Mouse (Mus musculus) left cerebral cortex, postnatal 36 days (tissue): Measurements from ENCODE around the gene Pym1. TPM values are rescaled to one million over a fixed set of nuclear protein-coding genes. Genes with fewer than 3 reads are reported as not detected.

Source experiments
- DNase-seq, 2 experiments: peaks; one replicate each; pipeline ENCODE4 v3.0.0; 2021 to 2022; ENCODE audit warnings: low spot score in 2 of 2, mixed read lengths in 1 of 2
- intact Hi-C: fragments of 180-260 bp; cut with DNase I; formaldehyde crosslinking; loops from one replicate; pipeline ENCODE4 v1.15.1; 2025
- total RNA-seq, 2 experiments: library from RNA; stranded (reverse); gene quantifications; 2 replicates each; pipeline ENCODE4 v1.2.3; 2021

Pym1 gene
- total RNA-seq, 2 experiments from 2014 or later, result 27.7 to 31.8 TPM

DNA sequence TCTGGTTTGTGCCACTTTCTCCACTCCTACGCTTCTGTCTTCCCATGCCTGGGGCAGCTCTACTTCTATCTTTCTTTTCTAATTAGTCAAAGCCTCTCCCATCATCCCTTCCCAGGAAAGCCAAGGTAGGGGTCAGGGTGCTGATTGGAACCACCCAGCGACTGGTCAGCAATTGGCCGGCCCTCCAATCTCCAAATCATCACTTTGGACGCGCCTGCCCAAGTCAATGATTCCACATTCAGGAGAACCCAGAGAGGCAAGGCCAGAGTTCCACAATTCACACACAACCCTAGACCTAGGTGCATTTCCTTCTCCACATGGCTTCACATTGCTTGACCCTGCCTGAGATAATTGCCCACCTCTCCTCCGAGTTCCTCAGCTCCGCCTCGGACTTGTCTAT lies 3.5 kb upstream of the Pym1 start:
- intact Hi-C loops, result no loop called here
- no peak for DNase-seq

DNA sequence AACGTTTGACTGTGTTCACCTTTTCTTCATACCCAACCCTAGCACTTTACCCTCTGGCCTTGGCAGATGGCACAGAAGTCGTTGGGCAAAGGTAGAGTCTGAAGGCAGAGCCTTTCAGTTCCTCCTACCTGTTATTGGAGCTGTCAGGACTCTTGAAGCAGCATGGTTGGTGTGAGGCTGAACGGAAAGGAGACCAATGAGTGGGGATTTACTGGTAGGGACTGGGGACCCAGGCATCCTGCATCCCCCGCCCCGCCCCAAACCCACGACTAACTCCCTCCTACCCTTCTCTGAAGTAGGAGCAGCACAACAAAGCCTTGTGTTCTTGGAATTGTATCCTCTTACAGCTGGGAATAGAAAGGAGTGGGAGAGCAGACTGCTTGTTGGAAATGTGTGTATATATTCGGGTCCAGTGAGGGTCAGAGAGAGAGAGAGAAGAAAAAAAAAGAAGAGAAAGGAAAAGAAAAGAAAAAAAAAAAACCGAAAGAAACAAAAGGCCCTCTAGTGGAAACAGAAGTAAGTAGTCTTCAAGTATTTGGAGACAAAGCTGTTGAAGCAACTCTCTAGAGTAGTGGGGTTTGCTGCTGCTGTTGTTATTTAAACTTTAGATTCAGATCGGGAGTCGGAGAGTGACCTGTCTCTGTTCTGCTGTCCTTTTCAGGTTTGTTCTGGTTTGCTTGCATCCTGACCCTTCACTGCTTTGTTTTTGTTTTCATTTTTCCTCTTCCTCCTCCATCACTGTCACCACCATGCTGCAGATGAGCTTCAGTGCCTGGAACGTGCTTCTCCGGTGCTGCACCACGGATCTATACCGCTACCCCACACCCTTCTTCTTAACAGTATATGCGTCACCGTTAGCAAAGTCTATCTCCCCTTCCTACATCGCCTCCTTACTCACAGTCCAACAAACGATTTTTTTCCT lies 2.7 kb upstream of the Pym1 start, which contains the start of gene Dgka:
Dgka (minus strand) TSS at position 176 of the 922 bp plus-strand sequence.
- intact Hi-C loops, result loop anchor here (5.0 kb wide), 1 partner anchor 48 kb away; the partner anchor contains the start of gene Rab5b
- no peak for DNase-seq

GRCm38 (mm10) chr10:128745946-128746613 lies 1.6 kb upstream of the Pym1 start:
- intact Hi-C loops, result loop anchor here (5.0 kb wide), 1 partner anchor 49 kb away; the partner anchor contains the start of gene Rab5b
- no peak for DNase-seq

- no peak for DNase-seq
- intact Hi-C loops, result loop anchor here (5.0 kb wide), 1 partner anchor 50 kb away; the partner anchor contains the start of gene Rab5b
Observed at GRCm38 (mm10) chr10:128746972-128747645, 580 bp upstream of the Pym1 start.

DNA sequence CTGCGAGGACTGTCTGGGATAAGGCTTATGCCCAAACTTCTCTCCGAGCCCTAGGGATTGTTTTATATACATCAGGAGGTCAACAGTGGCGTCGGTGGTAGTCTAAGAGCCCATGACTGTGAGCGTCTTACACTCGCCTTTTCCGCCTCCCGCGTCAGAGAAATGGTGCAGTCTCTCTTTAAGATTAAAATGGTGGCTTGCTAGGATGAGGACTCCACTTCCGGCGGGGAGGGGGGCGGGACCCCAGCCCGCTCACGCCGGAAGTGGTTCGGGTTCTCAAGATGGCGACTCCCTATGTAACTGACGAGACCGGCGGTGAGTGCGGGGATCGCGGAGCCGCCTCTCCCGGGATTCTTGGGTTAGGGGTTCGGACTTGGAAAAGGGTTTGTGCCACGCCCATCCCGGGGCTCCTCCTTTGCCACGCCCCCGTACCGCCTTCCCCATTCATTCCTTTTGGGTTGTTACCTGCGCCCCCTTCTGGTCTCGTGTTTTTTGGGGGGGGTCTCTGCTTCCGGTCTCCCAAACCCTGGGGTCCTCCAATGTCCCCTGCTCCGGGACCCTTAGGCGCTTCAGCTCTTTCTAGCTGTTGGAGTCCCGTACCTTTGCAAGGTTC lies 669 bp downstream of the Pym1 start:
- intact Hi-C loops, result loop anchor here (1.0 to 5.0 kb wide), 2 partner anchors 51 to 57 kb away; partner anchors contain the start of gene Rab5b
- DNase-seq, result peak; percentile 82 to 83

- intact Hi-C loops, result no loop called here
- no peak for DNase-seq
Observed at GRCm38 (mm10) chr10:128772895-128773294, 25.2 kb downstream of the Pym1 start.

- intact Hi-C loops, result no loop called here
- no peak for DNase-seq
Observed at GRCm38 (mm10) chr10:128773685-128774084, 26.0 kb downstream of the Pym1 start.

DNA sequence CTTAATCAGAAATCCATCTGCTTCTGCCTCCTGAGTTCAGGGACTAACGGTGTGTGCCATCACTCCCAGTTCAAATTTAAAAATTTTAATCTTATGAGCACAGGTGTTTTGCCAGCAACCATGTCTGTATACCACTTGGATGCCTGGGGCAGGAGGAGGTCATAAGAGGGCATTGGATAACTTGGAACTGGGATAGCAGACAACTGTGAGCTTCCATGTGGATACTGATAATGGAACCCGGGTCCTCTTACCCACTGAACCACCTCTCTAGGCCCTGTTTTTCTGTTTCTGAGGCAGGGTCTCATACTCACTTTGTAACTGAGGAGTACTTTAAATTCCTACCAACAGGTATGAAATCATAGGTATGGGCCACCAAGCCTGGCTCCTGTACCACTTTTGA lies 30.8 kb downstream of the Pym1 start:
- intact Hi-C loops, result no loop called here
- DNase-seq, result no peak

DNA sequence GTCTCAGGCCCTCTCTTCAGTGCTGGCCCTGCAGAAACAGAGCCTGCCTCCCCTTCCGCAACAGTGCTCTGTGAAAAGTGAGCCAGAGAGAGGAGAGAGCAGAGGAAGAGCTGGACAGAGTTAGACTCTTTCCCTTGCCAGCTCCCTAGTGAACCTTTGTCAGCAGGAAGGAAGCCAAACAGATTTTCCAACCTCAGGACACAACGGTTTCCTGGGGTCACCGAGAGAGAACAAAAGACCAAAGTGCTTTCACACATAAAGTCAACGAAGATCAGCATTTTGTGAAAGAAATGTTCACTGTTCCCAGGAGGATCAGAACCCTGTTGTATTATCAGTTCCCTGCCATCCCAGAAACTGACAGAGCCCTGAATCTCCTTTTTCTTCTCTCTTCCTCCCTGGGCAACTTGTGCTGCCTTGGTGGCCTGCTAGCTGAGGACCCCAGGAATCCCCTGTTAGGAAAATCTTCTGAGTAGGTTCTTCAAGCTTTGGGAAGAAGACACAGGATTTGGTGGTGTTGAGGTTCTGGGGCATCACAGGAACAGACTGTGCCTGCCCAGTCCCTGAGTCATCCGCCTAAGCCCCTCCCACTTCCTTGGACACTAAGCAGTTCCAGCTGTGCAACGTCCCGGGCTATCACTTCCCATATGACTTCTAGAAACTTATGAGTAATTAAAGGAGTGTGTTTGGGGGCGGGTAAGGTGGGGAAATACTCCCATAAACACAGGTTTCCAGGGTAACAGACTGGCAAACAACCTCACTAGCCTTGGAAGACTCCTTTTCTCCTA lies 31.5 kb downstream of the Pym1 start:
- DNase-seq, result no peak
- intact Hi-C loops, result no loop called here

GRCm38 (mm10) chr10:128780200-128780599 lies 32.5 kb downstream of the Pym1 start:
- no peak for DNase-seq
- intact Hi-C loops, result no loop called here

- no peak for DNase-seq
- intact Hi-C loops, result no loop called here
Observed at GRCm38 (mm10) chr10:128790398-128791124, 42.9 kb downstream of the Pym1 start, which contains the start of gene Mmp19. TSS of gene Mmp19 (plus strand) at chr10:128790910.

DNA sequence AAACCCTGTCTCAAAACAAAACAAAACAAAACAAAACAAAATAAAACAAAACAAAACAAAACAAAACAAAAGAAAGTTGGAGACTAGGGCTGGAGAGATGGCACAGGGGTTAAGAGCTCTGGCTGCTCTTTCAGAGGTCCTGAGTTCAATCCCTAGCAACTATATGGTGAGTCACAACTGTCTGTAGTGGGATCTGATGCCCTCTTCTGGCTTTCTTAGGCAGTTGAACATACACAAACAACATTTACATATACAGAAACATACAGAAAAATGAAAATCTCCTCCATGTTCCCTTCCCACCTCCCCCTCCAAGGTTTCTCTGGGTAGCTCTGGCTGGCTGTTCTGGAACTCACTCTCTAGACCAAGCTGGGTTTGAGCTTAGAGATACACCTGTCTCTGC lies 44.4 kb downstream of the Pym1 start:
- intact Hi-C loops, result no loop called here
- DNase-seq, result no peak

- DNase-seq, result no peak
Observed at GRCm38 (mm10) chr10:128793258-128793657, 45.6 kb downstream of the Pym1 start.

DNA sequence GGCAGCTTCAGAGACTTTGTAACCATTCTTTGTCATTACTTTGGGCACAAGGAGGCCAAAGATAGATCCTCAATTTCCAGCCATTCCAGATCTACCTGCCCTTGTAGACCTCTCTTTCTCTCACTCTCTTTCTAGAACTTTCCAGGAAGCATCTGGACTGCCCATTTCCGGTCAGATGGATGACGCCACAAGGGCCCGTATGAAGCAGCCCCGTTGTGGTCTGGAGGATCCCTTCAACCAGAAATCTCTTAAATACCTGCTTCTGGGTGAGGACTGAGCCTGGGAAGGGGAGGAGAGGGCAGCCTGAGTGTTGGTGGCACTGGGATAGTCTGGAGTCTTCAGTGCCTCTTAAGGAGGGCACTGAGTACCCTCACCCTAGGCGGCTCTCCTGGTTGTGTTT lies 46.7 kb downstream of the Pym1 start:
- DNase-seq, result no peak
- intact Hi-C loops, result no loop called here

More at GRCm38 (mm10) chr10:128793258-128793657, 45.6 kb downstream of the Pym1 start:
- intact Hi-C loops, result no loop called here

GRCm38 (mm10) chr10:128795581-128795980 lies 47.9 kb downstream of the Pym1 start:
- no peak for DNase-seq
- intact Hi-C loops, result no loop called here

- no peak for DNase-seq
- intact Hi-C loops, result no loop called here
Observed at GRCm38 (mm10) chr10:128798676-128799075, 51.0 kb downstream of the Pym1 start.

DNA sequence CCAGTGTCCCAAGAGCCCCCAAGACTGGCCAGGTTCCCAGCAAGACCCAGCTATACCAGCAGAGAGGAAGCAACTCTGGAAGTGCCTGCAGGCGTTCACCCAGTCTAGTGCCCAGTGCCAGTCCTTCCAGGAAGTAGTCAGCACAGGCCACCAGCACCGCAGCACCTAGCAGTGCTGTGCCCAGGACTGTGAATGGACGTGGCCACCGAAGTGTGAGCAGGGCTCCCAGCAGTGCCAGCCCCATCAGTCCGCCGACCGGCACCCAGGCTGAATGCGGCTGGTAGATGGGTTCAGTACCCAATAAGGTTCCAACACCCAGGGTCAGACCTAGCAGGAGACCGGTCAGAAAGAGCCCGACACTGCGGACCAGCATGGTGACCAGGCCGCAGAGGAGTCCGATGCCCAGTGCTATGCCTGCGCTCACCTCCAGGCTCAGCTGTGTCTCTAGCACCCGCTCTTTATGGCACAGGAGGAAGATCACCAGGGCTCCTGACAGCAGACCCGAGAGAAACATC lies 54.3 kb downstream of the Pym1 start:
- intact Hi-C loops, result no loop called here

DNA sequence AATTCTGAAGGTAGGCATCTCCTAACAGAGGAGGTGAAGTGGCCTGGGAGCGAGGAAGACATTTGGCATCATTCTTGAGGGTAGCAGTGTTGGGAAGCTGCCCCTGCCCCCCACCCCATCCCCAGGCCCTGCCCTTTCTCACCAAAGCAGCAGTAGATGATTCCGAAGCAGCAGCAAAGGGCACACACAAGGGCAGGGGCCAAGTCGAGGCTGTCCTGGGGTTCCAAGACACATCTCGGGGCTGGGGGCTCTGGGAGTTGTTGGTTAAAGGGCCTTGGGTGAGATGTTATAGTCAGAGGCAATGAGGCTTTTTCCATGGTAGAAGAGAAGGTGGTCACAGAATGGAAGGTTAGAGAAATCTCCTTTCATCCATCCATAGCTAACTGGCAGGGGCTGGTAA lies 55.3 kb downstream of the Pym1 start:
- intact Hi-C loops, result no loop called here
- no peak for DNase-seq

More for the DNA sequence above, 54.3 kb downstream of the Pym1 start:
- no peak for DNase-seq
